In the genomic region with DNA sequence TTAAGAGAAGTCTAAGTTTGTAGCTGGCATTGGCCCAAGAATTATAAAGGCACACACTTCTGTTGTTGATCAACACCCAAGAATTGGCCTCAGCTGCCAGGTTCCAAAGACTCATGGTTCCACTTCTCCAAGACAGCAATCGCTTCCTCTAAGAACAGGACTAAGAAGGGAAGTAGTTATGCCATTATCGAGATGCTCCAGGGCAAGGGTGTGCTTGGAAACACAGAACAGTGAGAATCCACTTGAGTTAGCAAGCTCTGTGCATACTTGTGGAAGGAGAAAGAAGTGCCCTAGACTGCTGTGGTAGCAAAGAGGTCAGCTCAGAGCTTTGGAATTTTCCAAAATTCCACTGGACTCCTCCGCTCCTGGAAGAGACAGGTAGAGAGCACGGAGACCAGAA, we compare ENCODE assay signal across 16 mouse cellular contexts. TPM values are rescaled to one million over a fixed set of nuclear protein-coding genes. Genes with fewer than 3 reads are reported as not detected.
DNase-seq lines count a peak whose midpoint lies in the region; ATAC-seq and TF ChIP-seq lines count a peak whose summit lies in the region.
"Had no signal": no experiment of that assay in that cellular context is flagged by ENCODE, and none has a peak within 500 bp of the region (broad histone marks: within the 10 kb centered on the region; RNA-seq: fewer than 3 reads in every experiment).

No protein-coding gene starts in this region.

- H3K27me3 ChIP-seq in forebrain, embryonic 10.5 days (ENCODE audit: poor library complexity, severe bottlenecking), result no peaks in the 10 kb centered on the region
- no peaks in the 10 kb centered on the region for H3K27me3 ChIP-seq in forebrain, embryonic 16.5 days (replicated peaks; ENCODE audit: control insufficient read depth, insufficient read depth, low read length)
- H3K27me3 ChIP-seq in hindbrain, embryonic 14.5 days (ENCODE audit: control insufficient read depth, insufficient read depth, low read length), result no peaks in the 10 kb centered on the region
- H3K27me3 ChIP-seq: embryonic facial prominence, embryonic 13.5 days; heart, embryonic 13.5 days; midbrain, embryonic 12.5 days had no signal

- no peak overlapping the region for H3K9ac ChIP-seq in forebrain, embryonic 16.5 days (replicated peaks; ENCODE audit: low read depth, low read length)
- H3K9ac ChIP-seq in hindbrain, embryonic 14.5 days, result no peak overlapping the region
- H3K9ac ChIP-seq: embryonic facial prominence, embryonic 13.5 days; heart, embryonic 13.5 days; liver, embryonic 14.5 days; midbrain, embryonic 12.5 days had no signal

- H3K36me3 ChIP-seq in forebrain, embryonic 10.5 days (replicated peaks), result no peaks in the 10 kb centered on the region
- no peaks in the 10 kb centered on the region for H3K36me3 ChIP-seq in forebrain, embryonic 16.5 days (ENCODE audit: control insufficient read depth, insufficient read depth)
- no peaks in the 10 kb centered on the region for H3K36me3 ChIP-seq in hindbrain, embryonic 14.5 days (replicated peaks; ENCODE audit: control insufficient read depth, insufficient read depth)
- H3K36me3 ChIP-seq: embryonic facial prominence, embryonic 13.5 days; heart, embryonic 13.5 days; hindbrain, embryonic 10.5 days; midbrain, embryonic 12.5 days had no signal

- peaks cover 37% of the 10 kb centered on the region for H3K4me1 ChIP-seq in forebrain, embryonic 10.5 days
- H3K4me1 ChIP-seq in forebrain, embryonic 16.5 days (replicated peaks; ENCODE audit: control insufficient read depth, insufficient read depth, low read length), result peaks cover 38% of the 10 kb centered on the region
- no peaks in the 10 kb centered on the region; the same call in 1 of the 2 replicates for H3K4me1 ChIP-seq in lung, adult 2 months (ENCODE audit: control insufficient read depth, insufficient read depth, low read length)
- peaks cover 25% of the 10 kb centered on the region for H3K4me1 ChIP-seq in hindbrain, embryonic 14.5 days (replicated peaks; ENCODE audit: control insufficient read depth, insufficient read depth, low read length)

- ATAC-seq in forebrain, embryonic 16.5 days, result no peak
- peak; percentile 93 for ATAC-seq in megakaryocyte, adult 5-6 weeks (ENCODE audit: poor library complexity, severe bottlenecking)
- no peak for ATAC-seq in hindbrain, embryonic 14.5 days (ENCODE audit: low FRiP score)

- no peaks in the 10 kb centered on the region for H3K9me3 ChIP-seq in forebrain, embryonic 10.5 days
- no peaks in the 10 kb centered on the region for H3K9me3 ChIP-seq in forebrain, embryonic 16.5 days (ENCODE audit: control insufficient read depth, low read length)
- no peaks in the 10 kb centered on the region for H3K9me3 ChIP-seq in hindbrain, embryonic 14.5 days (ENCODE audit: control insufficient read depth, low read length)
- H3K9me3 ChIP-seq: embryonic facial prominence, embryonic 13.5 days; heart, embryonic 13.5 days; hindbrain, embryonic 10.5 days; midbrain, embryonic 12.5 days had no signal

- H3K27ac ChIP-seq in forebrain, embryonic 10.5 days, result peak overlapping the region; percentile 35; the same call in 1 of the 2 replicates
- no peak overlapping the region for H3K27ac ChIP-seq in forebrain, embryonic 16.5 days (ENCODE audit: low read length)
- H3K27ac ChIP-seq in hindbrain, embryonic 14.5 days, result no peak overlapping the region
- H3K27ac ChIP-seq: embryonic facial prominence, embryonic 13.5 days; heart, embryonic 13.5 days; hindbrain, embryonic 10.5 days; liver, embryonic 14.5 days had no signal

- no peak overlapping the region for H3K4me3 ChIP-seq in forebrain, embryonic 10.5 days
- no peak overlapping the region for H3K4me3 ChIP-seq in forebrain, embryonic 16.5 days (replicated peaks; ENCODE audit: low read length)
- no peak overlapping the region for H3K4me3 ChIP-seq in lung, adult 2 months (replicated peaks; ENCODE audit: extremely low read depth, low read depth, low read length)
- no peak overlapping the region for H3K4me3 ChIP-seq in hindbrain, embryonic 14.5 days (replicated peaks; ENCODE audit: low read length)
- H3K4me3 ChIP-seq: embryonic facial prominence, embryonic 13.5 days; heart, embryonic 13.5 days; hindbrain, embryonic 10.5 days; midbrain, embryonic 12.5 days had no signal

- no peak overlapping the region for H3K4me2 ChIP-seq in forebrain, embryonic 16.5 days (ENCODE audit: low read length)
- no peak overlapping the region for H3K4me2 ChIP-seq in hindbrain, embryonic 14.5 days (replicated peaks)
- H3K4me2 ChIP-seq: embryonic facial prominence, embryonic 13.5 days; heart, embryonic 13.5 days; midbrain, embryonic 12.5 days had no signal

- TF ChIP-seq POLR2A in lung, adult 2 months (IDR thresholded peaks at IDR 0.05; ENCODE audit: borderline replicate concordance, extremely low read depth, low read depth, low read length), result no peak

- TF ChIP-seq CTCF in lung, adult 2 months (IDR thresholded peaks at IDR 0.05; ENCODE audit: insufficient read depth, low read length), result no peak

- DNase-seq in forebrain, embryonic 10.5 days (ENCODE audit: extremely low spot score, low spot score), result no peak
- peak; percentile 40 for DNase-seq in layer of hippocampus, adult 9-11 months
- no peak for DNase-seq in layer of hippocampus, postnatal 36 days
- peak; percentile 41 for DNase-seq in lung, adult 2 months
- no peak for DNase-seq in testis, postnatal 14 days (ENCODE audit: low spot score)
- DNase-seq in hindbrain, embryonic 14.5 days (ENCODE audit: low spot score), result no peak
- DNase-seq: gastrocnemius, postnatal 36 days; right cerebral cortex, postnatal 4 days; thymus, postnatal 36 days had no signal

- 92% methylated on average over 4 of the region's 4 CpGs for WGBS in forebrain, embryonic 10.5 days
- WGBS in forebrain, embryonic 16.5 days, result 89% methylated on average over 4 of the region's 4 CpGs
- 66% methylated on average over 4 of the region's 4 CpGs for WGBS in lung, adult 2 months
- WGBS in hindbrain, embryonic 14.5 days, result 91% methylated on average over 4 of the region's 4 CpGs

RNA-seq across cellular contexts. Expression of a gene that starts 56.1 kb away (rescaled TPM):
- 1.9 and 4.7 TPM in 2 replicates for polyA plus RNA-seq in forebrain, embryonic 10.5 days (2016; fragmentation: Nextera tagmentation; extraction: Ambion mirVana)
- 14.6 and 14.7 TPM in 2 replicates for polyA plus RNA-seq in forebrain, embryonic 16.5 days (2015; fragmentation: Nextera tagmentation; extraction: Ambion mirVana)
- 100 to 1,000 TPM; 192 to 196 TPM for total RNA-seq in layer of hippocampus, postnatal 36 days (2021)
- polyA plus RNA-seq in lung, adult 2 months (2012; rRNA removed), result 55.1 and 77.9 TPM in 2 replicates
- total RNA-seq in megakaryocyte, adult 5-6 weeks (2015), result 108 and 111 TPM in 2 replicates
- 123 and 172 TPM in 2 replicates for total RNA-seq in megakaryocyte, adult 5-6 weeks (2017)
- 17.9 and 21.4 TPM in 2 replicates for polyA plus RNA-seq in hindbrain, embryonic 14.5 days (2014; fragmentation: Nextera tagmentation; extraction: Ambion mirVana)

Comparison
In these comparisons a context has a peak if more than half of its experiments do, and no peak if none do; other contexts are left out.
1. DNase-seq: peak in layer of hippocampus, adult 9-11 months (single experiment) and lung, adult 2 months (single experiment); none in forebrain, embryonic 10.5 days (single experiment), layer of hippocampus, postnatal 36 days (0 of 2), testis, postnatal 14 days (single experiment) and hindbrain, embryonic 14.5 days (single experiment).